8 mouse cellular contexts compared by ENCODE assay signal in the genomic region with DNA sequence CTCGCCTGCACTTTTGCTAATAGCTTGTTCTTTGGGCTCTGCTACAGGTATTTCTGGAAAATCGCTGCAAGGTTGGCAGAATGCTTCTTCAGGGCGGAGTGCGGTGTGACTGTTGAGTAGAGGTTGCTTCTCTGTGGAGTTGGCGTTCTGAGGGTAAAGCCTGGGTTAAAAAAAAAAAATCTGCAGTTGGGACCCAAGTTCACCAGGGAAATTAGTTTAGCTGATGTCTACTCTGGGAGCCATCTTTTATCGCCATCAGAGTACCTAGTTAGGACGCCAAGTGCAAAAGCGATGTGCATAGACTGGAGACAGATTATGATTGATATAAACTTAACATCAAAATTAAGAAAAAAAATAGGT. TPM values are rescaled to one million over a fixed set of nuclear protein-coding genes. Genes with fewer than 3 reads are reported as not detected.
DNase-seq lines count a peak whose midpoint lies in the region; ATAC-seq and TF ChIP-seq lines count a peak whose summit lies in the region.

No protein-coding gene starts in this region.

- DNase-seq in lung, adult 2 months, result no peak
- DNase-seq in lung, postnatal 14 days, result no peak
- no peak for DNase-seq in limb, embryonic 11.5 days (ENCODE audit: low spot score)
- DNase-seq in spleen, postnatal 10 days (ENCODE audit: low spot score in 2 of 2), result no peak
- DNase-seq in layer of hippocampus, postnatal 10 days (ENCODE audit: low spot score in 2 of 2), result no peak

- H3K9me3 ChIP-seq in embryonic facial prominence, embryonic 12.5 days, result no peaks in the 10 kb centered on the region
- H3K9me3 ChIP-seq in limb, embryonic 11.5 days (ENCODE audit: control insufficient read depth, low read length), result no peaks in the 10 kb centered on the region

- H3K4me2 ChIP-seq in embryonic facial prominence, embryonic 12.5 days (replicated peaks), result peak overlapping the region; percentile 66
- peak overlapping the region; percentile 55 for H3K4me2 ChIP-seq in limb, embryonic 11.5 days (ENCODE audit: low read depth, severe bottlenecking)

- TF ChIP-seq CTCF in lung, adult 2 months (IDR thresholded peaks at IDR 0.05; ENCODE audit: insufficient read depth, low read length), result no peak
- TF ChIP-seq CTCF in olfactory bulb, adult 2 months (IDR thresholded peaks at IDR 0.05; ENCODE audit: insufficient read depth, low read depth, low read length), result no peak

- H3K9ac ChIP-seq in embryonic facial prominence, embryonic 12.5 days, result peak overlapping the region; percentile 71
- peak overlapping the region; percentile 71 for H3K9ac ChIP-seq in limb, embryonic 11.5 days (ENCODE audit: low read length)

- no peaks in the 10 kb centered on the region for H3K27me3 ChIP-seq in embryonic facial prominence, embryonic 12.5 days
- no peaks in the 10 kb centered on the region for H3K27me3 ChIP-seq in limb, embryonic 11.5 days (ENCODE audit: control insufficient read depth, insufficient read depth, low read length)

- WGBS in lung, adult 2 months, result under 1% methylated on average over 8 of the region's 8 CpGs
- WGBS in embryonic facial prominence, embryonic 12.5 days, result 0% methylated on average over 8 of the region's 8 CpGs
- WGBS in limb, embryonic 11.5 days, result under 1% methylated on average over 8 of the region's 8 CpGs
- 0% methylated on average over 8 of the region's 8 CpGs for WGBS in olfactory bulb, adult 2 months

- H3K36me3 ChIP-seq in embryonic facial prominence, embryonic 12.5 days, result peaks cover 24% of the 10 kb centered on the region
- H3K36me3 ChIP-seq in limb, embryonic 11.5 days (ENCODE audit: control insufficient read depth, insufficient read depth, low read length), result no peaks in the 10 kb centered on the region; the same call in 1 of the 2 replicates

- no peak; the same call in 1 of the 2 replicates for ATAC-seq in embryonic facial prominence, embryonic 12.5 days (ENCODE audit: insufficient number of reproducible peaks, insufficient read depth, low FRiP score, low TSS enrichment)
- ATAC-seq in limb, embryonic 11.5 days (ENCODE audit: insufficient number of reproducible peaks, low FRiP score, low TSS enrichment, low read depth), result no peak
- ATAC-seq in cerebellum, adult (ENCODE audit: insufficient number of reproducible peaks, low FRiP score, low TSS enrichment), result no peak

- TF ChIP-seq POLR2A in lung, adult 2 months (IDR thresholded peaks at IDR 0.05; ENCODE audit: borderline replicate concordance, extremely low read depth, low read depth, low read length), result no peak
- TF ChIP-seq POLR2A in olfactory bulb, adult 2 months (IDR thresholded peaks at IDR 0.05; ENCODE audit: insufficient read depth, low read depth, low read length), result no peak

- H3K4me1 ChIP-seq in lung, adult 2 months (ENCODE audit: control insufficient read depth, insufficient read depth, low read length), result no peaks in the 10 kb centered on the region
- peaks cover 8% of the 10 kb centered on the region; the same call in 1 of the 2 replicates for H3K4me1 ChIP-seq in embryonic facial prominence, embryonic 12.5 days
- H3K4me1 ChIP-seq in limb, embryonic 11.5 days (ENCODE audit: control insufficient read depth, insufficient read depth, low read length), result no peaks in the 10 kb centered on the region
- peaks cover 3% of the 10 kb centered on the region for H3K4me1 ChIP-seq in olfactory bulb, adult 2 months (ENCODE audit: control insufficient read depth, insufficient read depth, low read length)

- H3K27ac ChIP-seq in embryonic facial prominence, embryonic 12.5 days, result peak overlapping the region; percentile 88
- 0 out of 2 replicates have a peak overlapping the region, but pooled peaks have one; percentile 39 for H3K27ac ChIP-seq in limb, embryonic 11.5 days (replicated peaks; ENCODE audit: low read depth, low read length)
- peak overlapping the region; percentile 23; the same call in 1 of the 2 replicates for H3K27ac ChIP-seq in olfactory bulb, adult 2 months (ENCODE audit: insufficient read depth, low read depth, low read length)

- H3K4me3 ChIP-seq in lung, adult 2 months (replicated peaks; ENCODE audit: extremely low read depth, low read depth, low read length), result peak overlapping the region; percentile 91
- peak overlapping the region; percentile 68 for H3K4me3 ChIP-seq in embryonic facial prominence, embryonic 12.5 days
- H3K4me3 ChIP-seq in limb, embryonic 11.5 days (ENCODE audit: low read depth, low read length), result peak overlapping the region; percentile 75
- H3K4me3 ChIP-seq in olfactory bulb, adult 2 months (ENCODE audit: insufficient read depth, low read depth, low read length), result peak overlapping the region; percentile 99

RNA-seq across cellular contexts. Expression of gene Supt20, which starts 0.4 kb away (rescaled TPM):
- 43.9 and 50.1 TPM in 2 replicates for polyA plus RNA-seq in lung, adult 2 months (2012; rRNA removed)
- polyA plus RNA-seq in embryonic facial prominence, embryonic 12.5 days (2016; fragmentation: Nextera tagmentation; extraction: Ambion mirVana), result 139 and 142 TPM in 2 replicates
- 125 and 127 TPM in 2 replicates for polyA plus RNA-seq in limb, embryonic 11.5 days (2014; fragmentation: Nextera tagmentation; extraction: Ambion mirVana)
- polyA plus RNA-seq in olfactory bulb, adult 2 months (2012; ENCODE audit: insufficient read depth, insufficient read length, low replicate concordance, missing spikeins), result not detected in 2 replicates
- 10 to 100 TPM; 57.6 to 62.0 TPM for total RNA-seq in layer of hippocampus, postnatal 10 days (2021)

RNA-seq across cellular contexts. Expression of gene Gm21958, which starts 21.1 kb away (rescaled TPM):
- polyA plus RNA-seq in lung, adult 2 months (2012; rRNA removed), result not detected in 2 replicates
- polyA plus RNA-seq in embryonic facial prominence, embryonic 12.5 days (2016; fragmentation: Nextera tagmentation; extraction: Ambion mirVana), result 1.5 and 2.1 TPM in 2 replicates
- polyA plus RNA-seq in limb, embryonic 11.5 days (2014; fragmentation: Nextera tagmentation; extraction: Ambion mirVana), result 1.6 TPM in 2 replicates
- polyA plus RNA-seq in olfactory bulb, adult 2 months (2012; ENCODE audit: insufficient read depth, insufficient read length, low replicate concordance, missing spikeins), result not detected in 2 replicates
- total RNA-seq in layer of hippocampus, postnatal 10 days (2021), result not detected

RNA-seq across cellular contexts. Expression of gene Exosc8, which starts 42.2 kb away (rescaled TPM):
- 15.3 and 20.3 TPM in 2 replicates for polyA plus RNA-seq in lung, adult 2 months (2012; rRNA removed)
- polyA plus RNA-seq in embryonic facial prominence, embryonic 12.5 days (2016; fragmentation: Nextera tagmentation; extraction: Ambion mirVana), result 140 and 146 TPM in 2 replicates
- 169 and 179 TPM in 2 replicates for polyA plus RNA-seq in limb, embryonic 11.5 days (2014; fragmentation: Nextera tagmentation; extraction: Ambion mirVana)
- not detected in 2 replicates for polyA plus RNA-seq in olfactory bulb, adult 2 months (2012; ENCODE audit: insufficient read depth, insufficient read length, low replicate concordance, missing spikeins)
- total RNA-seq in layer of hippocampus, postnatal 10 days (2021), result 10 to 100 TPM; 35.5 to 41.2 TPM

RNA-seq across cellular contexts. Expression of gene Alg5, which starts 42.3 kb away (rescaled TPM):
- 9.4 and 12.4 TPM in 2 replicates for polyA plus RNA-seq in lung, adult 2 months (2012; rRNA removed)
- polyA plus RNA-seq in embryonic facial prominence, embryonic 12.5 days (2016; fragmentation: Nextera tagmentation; extraction: Ambion mirVana), result 44.6 and 45.1 TPM in 2 replicates
- 36.0 and 37.5 TPM in 2 replicates for polyA plus RNA-seq in limb, embryonic 11.5 days (2014; fragmentation: Nextera tagmentation; extraction: Ambion mirVana)
- not detected in 2 replicates for polyA plus RNA-seq in olfactory bulb, adult 2 months (2012; ENCODE audit: insufficient read depth, insufficient read length, low replicate concordance, missing spikeins)
- 10 to 100 TPM; 23.7 to 27.1 TPM for total RNA-seq in layer of hippocampus, postnatal 10 days (2021)

Comparison
In these comparisons a context has a peak if more than half of its experiments do, and no peak if none do; other contexts are left out.
1. H3K27ac ChIP-seq: peak in every context shown above with its lines; median percentile 88 in embryonic facial prominence, embryonic 12.5 days; 39 in limb, embryonic 11.5 days; 23 in olfactory bulb, adult 2 months.
2. RNA of gene Exosc8, which starts 42.2 kb away (polyA plus RNA-seq): 169 to 179 TPM in limb, embryonic 11.5 days, 140 to 146 TPM in embryonic facial prominence, embryonic 12.5 days and 15.3 to 20.3 TPM in lung, adult 2 months; not detected in olfactory bulb, adult 2 months; every median in the first group is over 10 times any median in the second.
3. Peak in every context shown above with its lines, with median percentiles within 50 percentile points of each other: H3K4me3 ChIP-seq.